Mouse (Mus musculus): ENCODE results near the gene Srpk2. TPM values are rescaled to one million over a fixed set of nuclear protein-coding genes. Genes with fewer than 3 reads are reported as not detected.
A peak's percentile ranks its signal among the peaks of the same experiment; 100 is the strongest.

The Srpk2 gene
- polyA plus RNA-seq, 1 experiment: 71.2 TPM

DNA sequence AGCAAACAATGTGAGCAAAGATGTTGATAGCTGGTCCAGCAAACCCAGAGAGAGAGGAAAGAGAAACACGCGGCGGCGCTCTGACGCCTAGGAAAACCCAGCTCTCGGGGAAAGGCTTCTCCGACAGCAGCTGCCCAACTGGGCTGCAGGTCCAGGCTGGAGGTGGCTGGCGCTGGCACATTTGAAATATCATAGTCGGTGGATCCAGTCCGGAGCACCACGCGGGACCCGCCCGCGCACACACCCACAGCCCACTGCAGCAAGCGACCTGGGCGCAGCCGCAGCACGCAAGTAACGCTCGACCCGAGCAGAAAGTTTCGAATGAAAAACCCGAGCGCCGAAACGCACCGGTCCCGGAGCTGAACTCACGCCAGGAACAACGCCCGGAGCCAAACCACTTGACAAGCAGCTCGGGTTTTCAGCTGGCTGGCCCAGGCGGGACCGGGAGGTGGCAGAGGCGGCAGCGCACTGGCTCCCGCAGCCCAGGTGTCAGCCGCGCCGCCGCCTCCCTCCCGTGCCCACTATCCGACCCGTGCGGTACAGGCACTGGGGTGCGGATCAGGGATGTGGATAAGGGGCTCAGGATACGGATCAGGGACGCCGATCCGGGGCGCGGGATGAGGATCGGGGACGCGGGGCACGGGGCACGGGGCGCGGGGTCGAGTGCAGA is 9.5 kb downstream of the Srpk2 start:
- Histone ChIP-seq H3K9me3 (replicated peaks; ENCODE audit: control insufficient read depth, insufficient read depth, low read length, poor library complexity, severe bottlenecking) (no peaks in the 10 kb centered on the region), H3K27me3 (ENCODE audit: control insufficient read depth, insufficient read depth, low read length, poor library complexity, severe bottlenecking) (no peaks in the 10 kb centered on the region), H3K27ac (ENCODE audit: insufficient read depth, low read length) (no peak overlapping the region), H3K4me1 (ENCODE audit: control insufficient read depth, insufficient read depth, low read length) (no peaks in the 10 kb centered on the region), H3K4me3 (ENCODE audit: low read depth, low read length) (peak overlapping the region; percentile 81), H3K36me3 (ENCODE audit: control insufficient read depth, insufficient read depth, low read length, poor library complexity, severe bottlenecking) (no peaks in the 10 kb centered on the region), H3K9ac (ENCODE audit: low read depth, poor library complexity, severe bottlenecking) (peak overlapping the region; percentile 84)
- TF ChIP-seq CTCF (IDR thresholded peaks at IDR 0.05; ENCODE audit: low read depth, low read length) (no peak), EP300 (IDR thresholded peaks at IDR 0.05; ENCODE audit: insufficient read depth, low read depth, low read length) (no peak), POLR2A (IDR thresholded peaks at IDR 0.05; ENCODE audit: insufficient read depth, low read length) (no peak)

DNA sequence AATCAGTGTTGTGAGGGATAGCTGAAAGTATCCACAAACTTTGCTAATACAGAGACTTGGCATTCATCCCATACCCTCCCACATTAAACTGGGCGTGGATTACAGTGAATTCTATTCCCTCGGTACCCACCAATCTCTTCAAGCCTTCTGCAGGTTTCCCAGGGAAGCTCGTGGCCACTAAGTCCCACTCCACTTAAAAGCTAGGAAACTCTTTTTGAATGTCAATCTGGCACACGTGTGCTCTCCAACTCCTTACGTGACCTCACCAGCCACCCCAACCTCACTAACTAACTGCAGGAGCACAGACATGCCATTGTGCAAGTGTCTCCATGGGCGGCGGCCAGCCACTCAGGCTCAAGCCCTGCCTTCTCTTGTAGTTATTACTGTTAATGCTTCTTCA is 12.3 kb downstream of the Srpk2 start:
- no peak overlapping the region for H3K4me3 ChIP-seq (ENCODE audit: low read depth, low read length)
- H3K4me1 ChIP-seq (ENCODE audit: control insufficient read depth, insufficient read depth, low read length): no peaks in the 10 kb centered on the region
- TF ChIP-seq POLR2A (IDR thresholded peaks at IDR 0.05; ENCODE audit: insufficient read depth, low read length) (no peak), EP300 (IDR thresholded peaks at IDR 0.05; ENCODE audit: insufficient read depth, low read depth, low read length) (no peak), CTCF (IDR thresholded peaks at IDR 0.05; ENCODE audit: low read depth, low read length) (no peak)
- no peaks in the 10 kb centered on the region for H3K27me3 ChIP-seq (ENCODE audit: control insufficient read depth, insufficient read depth, low read length, poor library complexity, severe bottlenecking)
- no peaks in the 10 kb centered on the region for H3K36me3 ChIP-seq (ENCODE audit: control insufficient read depth, insufficient read depth, low read length, poor library complexity, severe bottlenecking)
- H3K9ac ChIP-seq (ENCODE audit: low read depth, poor library complexity, severe bottlenecking): no peak overlapping the region
- no peaks in the 10 kb centered on the region for H3K9me3 ChIP-seq (replicated peaks; ENCODE audit: control insufficient read depth, insufficient read depth, low read length, poor library complexity, severe bottlenecking)
- H3K27ac ChIP-seq (ENCODE audit: insufficient read depth, low read length): no peak overlapping the region

DNA sequence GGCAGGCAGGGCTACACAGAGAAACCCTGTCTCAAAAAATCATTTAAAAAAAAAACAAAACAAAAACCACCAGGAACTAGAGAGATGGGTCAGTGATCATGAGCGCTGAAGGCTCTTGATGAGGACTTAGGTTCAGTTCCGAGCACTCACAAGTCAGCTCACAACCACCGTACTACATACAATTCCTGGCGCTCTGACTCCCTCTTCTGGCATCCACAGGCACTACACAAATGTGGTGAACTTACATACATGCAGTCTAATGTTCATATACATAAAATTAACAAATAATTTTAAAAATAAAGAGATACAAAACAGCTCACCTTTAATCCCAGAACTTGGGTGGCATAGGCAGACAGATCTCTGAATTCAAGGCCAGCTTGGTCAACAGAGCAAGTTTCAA is 13.5 kb downstream of the Srpk2 start:
- Histone ChIP-seq H3K9me3 (replicated peaks; ENCODE audit: control insufficient read depth, insufficient read depth, low read length, poor library complexity, severe bottlenecking) (no peaks in the 10 kb centered on the region), H3K27ac (ENCODE audit: insufficient read depth, low read length) (no peak overlapping the region), H3K36me3 (ENCODE audit: control insufficient read depth, insufficient read depth, low read length, poor library complexity, severe bottlenecking) (no peaks in the 10 kb centered on the region), H3K27me3 (ENCODE audit: control insufficient read depth, insufficient read depth, low read length, poor library complexity, severe bottlenecking) (no peaks in the 10 kb centered on the region), H3K9ac (ENCODE audit: low read depth, poor library complexity, severe bottlenecking) (no peak overlapping the region), H3K4me3 (ENCODE audit: low read depth, low read length) (no peak overlapping the region), H3K4me1 (ENCODE audit: control insufficient read depth, insufficient read depth, low read length) (peaks cover 1% of the 10 kb centered on the region)
- TF ChIP-seq EP300 (IDR thresholded peaks at IDR 0.05; ENCODE audit: insufficient read depth, low read depth, low read length): no peak
- TF ChIP-seq CTCF (IDR thresholded peaks at IDR 0.05; ENCODE audit: low read depth, low read length): peak; percentile 25

DNA sequence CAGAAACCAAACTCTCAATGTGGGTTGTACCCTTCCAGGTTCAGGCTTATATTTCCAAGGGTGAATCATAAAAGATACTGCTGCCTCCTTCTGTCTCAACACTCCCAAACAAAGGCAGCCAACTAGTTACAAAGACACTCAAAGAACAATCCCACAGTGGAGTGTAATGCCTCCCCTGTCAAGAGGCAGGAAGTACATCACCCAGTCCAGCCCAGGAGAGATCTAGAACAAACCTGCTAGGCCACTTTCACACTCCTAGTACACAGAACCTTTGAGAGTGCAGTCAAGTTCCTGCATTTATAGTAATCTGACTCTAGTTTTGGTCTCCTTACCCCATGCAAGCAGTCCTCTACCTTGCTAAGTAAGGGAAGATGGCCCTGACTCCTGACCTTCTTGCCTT is 18.5 kb downstream of the Srpk2 start:
- H3K4me3 ChIP-seq (ENCODE audit: low read depth, low read length): no peak overlapping the region

GRCm38 (mm10) chr5:23661191-23661590 is 23.2 kb downstream of the Srpk2 start:
- no peak overlapping the region for H3K4me3 ChIP-seq (ENCODE audit: low read depth, low read length)
- no peaks in the 10 kb centered on the region for H3K27me3 ChIP-seq (ENCODE audit: control insufficient read depth, insufficient read depth, low read length, poor library complexity, severe bottlenecking)
- H3K4me1 ChIP-seq (ENCODE audit: control insufficient read depth, insufficient read depth, low read length): peaks cover under 1% of the 10 kb centered on the region
- no peak overlapping the region for H3K9ac ChIP-seq (ENCODE audit: low read depth, poor library complexity, severe bottlenecking)
- H3K9me3 ChIP-seq (replicated peaks; ENCODE audit: control insufficient read depth, insufficient read depth, low read length, poor library complexity, severe bottlenecking): no peaks in the 10 kb centered on the region
- H3K27ac ChIP-seq (ENCODE audit: insufficient read depth, low read length): no peak overlapping the region
- no peaks in the 10 kb centered on the region for H3K36me3 ChIP-seq (ENCODE audit: control insufficient read depth, insufficient read depth, low read length, poor library complexity, severe bottlenecking)
- TF ChIP-seq EP300 (IDR thresholded peaks at IDR 0.05; ENCODE audit: insufficient read depth, low read depth, low read length) (no peak), CTCF (IDR thresholded peaks at IDR 0.05; ENCODE audit: low read depth, low read length) (no peak), POLR2A (IDR thresholded peaks at IDR 0.05; ENCODE audit: insufficient read depth, low read length) (no peak)

More for the DNA sequence above, 18.5 kb downstream of the Srpk2 start:
- Histone ChIP-seq H3K36me3 (ENCODE audit: control insufficient read depth, insufficient read depth, low read length, poor library complexity, severe bottlenecking) (no peaks in the 10 kb centered on the region), H3K4me1 (ENCODE audit: control insufficient read depth, insufficient read depth, low read length) (peaks cover 1% of the 10 kb centered on the region), H3K9me3 (replicated peaks; ENCODE audit: control insufficient read depth, insufficient read depth, low read length, poor library complexity, severe bottlenecking) (no peaks in the 10 kb centered on the region), H3K27ac (ENCODE audit: insufficient read depth, low read length) (no peak overlapping the region), H3K27me3 (ENCODE audit: control insufficient read depth, insufficient read depth, low read length, poor library complexity, severe bottlenecking) (no peaks in the 10 kb centered on the region), H3K9ac (ENCODE audit: low read depth, poor library complexity, severe bottlenecking) (no peak overlapping the region)
- no peak for TF ChIP-seq EP300 (IDR thresholded peaks at IDR 0.05; ENCODE audit: insufficient read depth, low read depth, low read length)
- no peak for TF ChIP-seq CTCF (IDR thresholded peaks at IDR 0.05; ENCODE audit: low read depth, low read length)
- TF ChIP-seq POLR2A (IDR thresholded peaks at IDR 0.05; ENCODE audit: insufficient read depth, low read length): no peak

- no peaks in the 10 kb centered on the region for H3K4me1 ChIP-seq (ENCODE audit: control insufficient read depth, insufficient read depth, low read length)
These were observed 26.4 kb downstream of the Srpk2 start for GRCm38 (mm10) chr5:23658017-23658416.

More at GRCm38 (mm10) chr5:23658017-23658416, 26.4 kb downstream of the Srpk2 start:
- no peaks in the 10 kb centered on the region for H3K36me3 ChIP-seq (ENCODE audit: control insufficient read depth, insufficient read depth, low read length, poor library complexity, severe bottlenecking)
- no peak for TF ChIP-seq CTCF (IDR thresholded peaks at IDR 0.05; ENCODE audit: low read depth, low read length)
- TF ChIP-seq EP300 (IDR thresholded peaks at IDR 0.05; ENCODE audit: insufficient read depth, low read depth, low read length): no peak
- no peak for TF ChIP-seq POLR2A (IDR thresholded peaks at IDR 0.05; ENCODE audit: insufficient read depth, low read length)
- H3K9ac ChIP-seq (ENCODE audit: low read depth, poor library complexity, severe bottlenecking): no peak overlapping the region
- no peaks in the 10 kb centered on the region for H3K9me3 ChIP-seq (replicated peaks; ENCODE audit: control insufficient read depth, insufficient read depth, low read length, poor library complexity, severe bottlenecking)
- no peaks in the 10 kb centered on the region for H3K27me3 ChIP-seq (ENCODE audit: control insufficient read depth, insufficient read depth, low read length, poor library complexity, severe bottlenecking)
- no peak overlapping the region for H3K27ac ChIP-seq (ENCODE audit: insufficient read depth, low read length)
- H3K4me3 ChIP-seq (ENCODE audit: low read depth, low read length): no peak overlapping the region

Data from ES-Bruce4 (cell line).